Mouse (Mus musculus) myocyte (in vitro differentiated cells): ENCODE measurements around the gene Tbx6. TPM values are rescaled to one million over a fixed set of nuclear protein-coding genes. Genes with fewer than 3 reads are reported as not detected.

Experiments
- H3K27me3 ChIP-seq: one replicate; pipeline ENCODE4 v1.6.1; 2011; ENCODE audit not compliant: control insufficient read depth, insufficient read depth, insufficient read length
- H3K36me3 ChIP-seq: one replicate; pipeline ENCODE4 v1.6.1; 2011; ENCODE audit not compliant: control insufficient read depth, insufficient read depth
- H3K4me2 ChIP-seq: one replicate; pipeline ENCODE4 v1.6.1; 2011; ENCODE audit warnings: low read depth, control low read depth
- H3K4me3 ChIP-seq: one replicate; pipeline ENCODE4 v1.5.1; 2011; ENCODE audit warnings: mild to moderate bottlenecking, control low read depth, moderate library complexity
- H3K79me2 ChIP-seq: one replicate; pipeline ENCODE4 v1.6.1; 2011; ENCODE audit not compliant: control insufficient read depth, insufficient read depth
- H3ac ChIP-seq: one replicate; pipeline ENCODE4 v1.6.1; 2011; ENCODE audit not compliant: control insufficient read depth, insufficient read length
- CEBPB ChIP-seq: IDR thresholded peaks from 2 replicates; pipeline ENCODE4 v1.6.1; 2011; ENCODE audit warnings: mild to moderate bottlenecking, moderate library complexity; ENCODE audit not compliant: poor library complexity, insufficient read depth, severe bottlenecking
- E2F4 ChIP-seq: IDR thresholded peaks from one replicate; pipeline ENCODE4 v1.6.1; 2011; ENCODE audit warnings: mild to moderate bottlenecking, control low read depth, moderate library complexity; ENCODE audit not compliant: insufficient read depth
- MAX ChIP-seq: IDR thresholded peaks from one replicate; pipeline ENCODE4 v1.6.1; 2011; ENCODE audit warnings: low read depth, mild to moderate bottlenecking, control low read depth
- MYOD1 ChIP-seq, 3 experiments: IDR thresholded peaks; one replicate each; pipeline ENCODE4 v1.6.1; 2011; ENCODE audit warnings: control low read depth in 2 of 3, low read depth in 2 of 3, mild to moderate bottlenecking in 2 of 3, moderate library complexity in 1 of 3; ENCODE audit not compliant: insufficient read length in 2 of 3, control insufficient read depth in 1 of 3
- MYOG ChIP-seq, 3 experiments: IDR thresholded peaks; one replicate each; pipeline ENCODE4 v1.6.1; 2011; ENCODE audit warnings: control low read depth in 2 of 3, low read depth in 2 of 3, mild to moderate bottlenecking in 2 of 3; ENCODE audit not compliant: insufficient read length in 2 of 3, control insufficient read depth in 1 of 3, insufficient read depth in 1 of 3
- POLR2A ChIP-seq: IDR thresholded peaks from one replicate; pipeline ENCODE4 v1.6.1; 2011; ENCODE audit warnings: low read depth, mild to moderate bottlenecking, control low read depth, moderate library complexity; ENCODE audit not compliant: insufficient read length
- POLR2AphosphoS2 ChIP-seq: IDR thresholded peaks from one replicate; pipeline ENCODE4 v1.6.1; 2011; ENCODE audit warnings: low read depth, control low read depth; ENCODE audit not compliant: insufficient read length
- REST ChIP-seq: IDR thresholded peaks from one replicate; pipeline ENCODE4 v1.6.1; 2011; ENCODE audit warnings: mild to moderate bottlenecking, control low read depth, moderate library complexity; ENCODE audit not compliant: insufficient read depth, insufficient read length
- SRF ChIP-seq: IDR thresholded peaks from one replicate; pipeline ENCODE4 v1.6.1; 2011; ENCODE audit warnings: low read depth; ENCODE audit not compliant: control insufficient read depth, insufficient read length
- TCF12 ChIP-seq: IDR thresholded peaks from one replicate; pipeline ENCODE4 v1.6.1; 2011; ENCODE audit warnings: mild to moderate bottlenecking, control low read depth; ENCODE audit not compliant: poor library complexity, insufficient read depth, severe bottlenecking
- TCF3 ChIP-seq: IDR thresholded peaks from one replicate; pipeline ENCODE4 v1.6.1; 2011; ENCODE audit warnings: low read depth, control low read depth; ENCODE audit not compliant: insufficient read length
- USF1 ChIP-seq: IDR thresholded peaks from one replicate; pipeline ENCODE4 v1.6.1; 2011; ENCODE audit warnings: low read depth, mild to moderate bottlenecking, control low read depth, moderate library complexity
- polyA plus RNA-seq: library from polyadenylated mRNA; unstranded; fragments of >200 nt; fragmentation: generic; extraction: Trizol; gene quantifications from one replicate; pipeline ENCODE4 v1.2.1, GENCODE M21; 2012; ENCODE audit warnings: missing spikeins

Tbx6 gene
- polyA plus RNA-seq, 1 experiment, result 0.23 TPM

DNA sequence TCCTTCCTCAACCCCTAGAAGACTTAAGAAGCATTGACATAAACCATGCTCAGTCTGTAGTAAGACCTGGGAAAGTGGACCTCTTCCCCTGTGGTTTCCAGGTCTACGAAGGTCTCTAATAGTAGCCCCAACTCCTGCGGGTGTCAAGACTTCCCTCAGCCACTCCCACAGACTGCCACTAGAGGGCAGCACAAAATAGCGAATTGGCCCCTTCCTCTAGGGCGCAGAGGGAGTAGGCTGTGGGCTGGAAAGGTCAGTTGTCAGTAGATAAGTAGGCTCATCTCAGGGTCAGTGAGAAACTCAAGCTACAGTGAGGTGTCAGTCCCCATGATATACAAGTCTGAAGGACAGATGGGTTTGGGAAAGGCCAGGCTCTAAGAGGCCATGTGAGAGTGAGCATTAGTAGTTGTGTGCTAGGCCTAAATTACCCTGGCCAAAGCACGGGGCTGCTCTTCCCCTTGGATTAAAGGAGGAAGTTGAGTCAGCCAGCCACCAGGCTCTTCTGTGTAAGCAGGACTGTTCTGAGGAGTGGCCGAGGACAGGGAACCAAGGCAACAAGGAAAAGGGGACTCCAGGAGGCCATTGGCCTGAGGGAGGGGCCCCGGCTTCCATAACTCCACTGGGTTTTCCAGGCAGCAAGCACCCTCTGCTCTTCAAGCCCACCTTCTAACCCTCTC, 40.7 kb downstream of the Tbx6 start:
- Histone ChIP-seq H3K36me3 (no peaks in the 10 kb centered on the region), H3K4me2 (no peak overlapping the region), H3ac (no peak overlapping the region), H3K79me2 (no peaks in the 10 kb centered on the region), H3K4me3 (no peak overlapping the region), H3K27me3 (peaks cover 43% of the 10 kb centered on the region)
- TF ChIP-seq TCF12, result no peak
- no peak for TF ChIP-seq CEBPB
- no peak for TF ChIP-seq E2F4
- TF ChIP-seq USF1, result no peak
- TF ChIP-seq REST, result no peak
- no peak for TF ChIP-seq SRF
- TF ChIP-seq MAX, result no peak
- no peak for TF ChIP-seq MYOD1 (IDR thresholded peaks at IDR 0.05; ENCODE audit: control insufficient read depth in 1 of 3, insufficient read length in 2 of 3, low read depth in 2 of 3)
- TF ChIP-seq POLR2A, result no peak

DNA sequence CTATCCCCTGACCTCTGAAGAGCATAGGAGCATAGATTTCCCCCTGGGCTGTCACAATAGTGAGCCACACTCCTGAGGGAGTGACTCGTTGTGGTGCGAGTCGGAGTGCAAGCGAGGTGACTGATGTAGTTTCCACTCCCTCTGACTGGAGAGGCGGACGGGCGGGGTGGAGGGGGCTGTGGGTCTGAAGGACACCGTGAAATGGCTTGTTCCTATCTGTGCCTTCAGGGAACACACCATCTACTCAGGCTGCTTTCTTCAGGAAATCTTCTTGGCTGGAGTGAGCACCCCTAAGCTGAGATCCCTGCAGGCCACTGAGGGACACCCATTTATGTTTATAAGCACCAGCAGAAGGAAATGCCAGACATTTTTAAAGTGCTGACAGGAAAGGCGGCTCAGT, 41.5 kb downstream of the Tbx6 start:
- no peak overlapping the region for H3K4me3 ChIP-seq
- H3ac ChIP-seq, result no peak overlapping the region
- H3K27me3 ChIP-seq, result peaks cover 51% of the 10 kb centered on the region
- H3K36me3 ChIP-seq, result no peaks in the 10 kb centered on the region
- no peaks in the 10 kb centered on the region for H3K79me2 ChIP-seq
- H3K4me2 ChIP-seq, result no peak overlapping the region
- TF ChIP-seq MYOG (IDR thresholded peaks at IDR 0.05; ENCODE audit: control insufficient read depth in 1 of 3, insufficient read depth in 1 of 3, insufficient read length in 2 of 3, low read depth in 2 of 3), result no peak
- TF ChIP-seq E2F4, result no peak
- no peak for TF ChIP-seq POLR2A
- TF ChIP-seq MYOD1 (IDR thresholded peaks at IDR 0.05; ENCODE audit: control insufficient read depth in 1 of 3, insufficient read length in 2 of 3, low read depth in 2 of 3), result no peak
- no peak for TF ChIP-seq TCF12

DNA sequence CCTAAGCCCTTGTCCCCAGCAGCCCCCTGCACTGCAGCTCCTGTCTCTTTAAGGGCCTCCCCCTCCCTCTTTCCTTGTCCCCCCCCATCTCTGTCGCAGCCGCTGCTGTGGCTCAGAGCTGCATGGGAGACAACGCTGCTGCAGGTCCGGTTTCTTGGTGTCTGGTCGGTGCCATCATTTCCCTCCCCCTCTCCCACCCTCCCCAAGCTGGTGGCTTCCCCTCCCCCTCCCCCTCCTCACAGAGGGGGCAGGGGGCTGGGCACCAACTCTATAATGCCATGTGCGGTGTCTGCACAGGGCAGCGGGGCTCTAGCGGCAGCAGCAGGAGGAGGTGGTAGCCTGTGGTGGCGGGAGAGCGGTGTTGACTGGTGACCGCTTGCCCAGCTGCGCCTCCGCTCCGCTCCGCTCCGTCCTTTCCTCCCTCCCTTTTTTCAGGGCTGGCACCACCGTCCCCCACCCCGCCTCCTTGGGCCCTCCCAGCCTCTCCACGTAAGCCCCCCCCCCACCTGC, 42.0 kb downstream of the Tbx6 start:
- Histone ChIP-seq H3K4me3 (no peak overlapping the region), H3ac (no peak overlapping the region), H3K79me2 (no peaks in the 10 kb centered on the region), H3K4me2 (no peak overlapping the region), H3K27me3 (peaks cover 52% of the 10 kb centered on the region), H3K36me3 (no peaks in the 10 kb centered on the region)
- no peak for TF ChIP-seq MYOG (IDR thresholded peaks at IDR 0.05; ENCODE audit: control insufficient read depth in 1 of 3, insufficient read depth in 1 of 3, insufficient read length in 2 of 3, low read depth in 2 of 3)
- TF ChIP-seq TCF12, result no peak
- TF ChIP-seq POLR2A, result no peak

- H3K4me2 ChIP-seq, result no peak overlapping the region
- H3K79me2 ChIP-seq, result no peaks in the 10 kb centered on the region
- H3K4me3 ChIP-seq, result no peak overlapping the region
- no peak overlapping the region for H3ac ChIP-seq
- no peak for TF ChIP-seq TCF12
- no peak for TF ChIP-seq REST
- TF ChIP-seq CEBPB, result no peak
- no peak for TF ChIP-seq MYOG (IDR thresholded peaks at IDR 0.05; ENCODE audit: control insufficient read depth in 1 of 3, insufficient read depth in 1 of 3, insufficient read length in 2 of 3, low read depth in 2 of 3)
- TF ChIP-seq USF1, result no peak
- no peak for TF ChIP-seq MAX
- TF ChIP-seq SRF, result no peak
- TF ChIP-seq TCF3, result no peak
- no peak for TF ChIP-seq POLR2AphosphoS2
- TF ChIP-seq POLR2A, result no peak
- no peak for TF ChIP-seq E2F4
- TF ChIP-seq MYOD1 (IDR thresholded peaks at IDR 0.05; ENCODE audit: control insufficient read depth in 1 of 3, insufficient read length in 2 of 3, low read depth in 2 of 3), result no peak
- peaks cover 59% of the 10 kb centered on the region for H3K27me3 ChIP-seq
- H3K36me3 ChIP-seq, result no peaks in the 10 kb centered on the region
Measured at GRCm38 (mm10) chr7:126823940-126824339, 42.7 kb downstream of the Tbx6 start.

GRCm38 (mm10) chr7:126825403-126825802, 44.1 kb downstream of the Tbx6 start:
- no peak overlapping the region for H3K4me2 ChIP-seq
- H3K4me3 ChIP-seq, result no peak overlapping the region
- TF ChIP-seq MYOD1 (IDR thresholded peaks at IDR 0.05; ENCODE audit: control insufficient read depth in 1 of 3, insufficient read length in 2 of 3, low read depth in 2 of 3), result no peak
- peak; percentile 86 for TF ChIP-seq REST
- H3K79me2 ChIP-seq, result no peaks in the 10 kb centered on the region
- H3K27me3 ChIP-seq, result peaks cover 73% of the 10 kb centered on the region
- H3K36me3 ChIP-seq, result no peaks in the 10 kb centered on the region
- no peak overlapping the region for H3ac ChIP-seq
